8 mouse cellular contexts compared by ENCODE assay signal in the genomic region with DNA sequence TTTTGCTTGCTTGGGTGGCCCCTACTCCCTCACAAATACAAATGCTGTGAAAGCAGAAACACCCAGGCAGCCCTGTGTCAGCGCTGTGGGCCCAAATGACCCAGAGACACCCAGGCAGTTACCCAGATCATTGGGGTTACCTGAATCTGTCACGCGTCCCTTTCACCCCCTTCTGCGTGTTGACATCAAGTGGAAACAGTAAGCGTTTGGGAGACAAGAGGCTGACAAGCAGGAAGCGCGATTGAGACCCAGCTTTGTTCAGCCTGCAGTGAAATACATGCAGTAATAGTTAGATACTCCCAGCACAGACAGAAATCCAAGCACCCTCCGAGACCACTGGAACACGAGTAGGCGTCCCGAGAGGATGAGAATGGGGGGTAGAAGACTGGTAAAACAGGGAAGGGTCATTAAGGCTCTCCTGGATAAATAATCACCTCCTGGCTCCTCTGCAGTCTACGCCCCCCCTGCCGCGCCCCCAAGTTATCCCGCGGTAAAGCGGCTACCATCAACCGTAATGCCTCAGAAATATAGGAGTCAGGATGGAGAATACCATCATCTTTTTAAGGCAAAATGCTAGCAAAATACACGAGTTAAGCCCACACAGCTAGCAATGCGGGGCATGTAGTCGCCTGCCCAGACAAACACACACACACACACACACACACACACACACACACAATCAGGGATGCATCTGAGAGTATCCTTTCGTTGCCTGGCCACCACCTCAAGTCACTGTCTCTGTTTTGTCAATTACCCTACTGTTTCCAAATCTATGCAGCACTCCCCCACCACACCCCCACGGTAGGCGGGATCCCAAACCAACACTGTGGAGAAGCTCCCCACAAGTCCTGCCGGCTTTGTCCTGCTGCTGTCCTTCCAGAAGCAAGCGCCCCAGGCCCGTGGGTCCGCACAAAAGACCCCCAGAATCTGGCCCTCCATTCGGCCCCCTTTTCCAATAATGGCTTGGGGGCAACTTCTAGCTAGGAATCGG. TPM values are rescaled to one million over a fixed set of nuclear protein-coding genes. Genes with fewer than 3 reads are reported as not detected.
A peak's percentile ranks its signal among the peaks of the same experiment; 100 is the strongest.
DNase-seq lines count a peak whose midpoint lies in the region; ATAC-seq and TF ChIP-seq lines count a peak whose summit lies in the region.

No protein-coding gene starts in this region.

- H3K27ac ChIP-seq in hindbrain, embryonic 13.5 days, result peak overlapping the region; percentile 89
- H3K27ac ChIP-seq in midbrain, embryonic 10.5 days (replicated peaks), result peak overlapping the region; percentile 87
- H3K27ac ChIP-seq in small intestine, adult 2 months (ENCODE audit: insufficient read depth, low read depth, low read length), result no peak overlapping the region

- DNase-seq in adrenal gland, postnatal 25 days, result peak; percentile 35
- DNase-seq in cerebellum, postnatal 25 days, result peak; percentile 75 to 77
- peak; percentile 15 for DNase-seq in gastrocnemius, adult 18-20 months (ENCODE audit: low spot score)
- DNase-seq in left cerebral cortex, postnatal 14 days (ENCODE audit: low spot score in 2 of 2), result peak; percentile 16 to 56
- peak; percentile 56 for DNase-seq in midbrain, embryonic 10.5 days (ENCODE audit: low spot score)
- DNase-seq in B cell, adult 2 months, result no peak

- ATAC-seq in hindbrain, embryonic 13.5 days (ENCODE audit: low FRiP score), result peak; percentile 71

- peaks cover 3% of the 10 kb centered on the region for H3K27me3 ChIP-seq in hindbrain, embryonic 13.5 days
- H3K27me3 ChIP-seq in midbrain, embryonic 10.5 days (ENCODE audit: low read depth, poor library complexity, severe bottlenecking), result peaks cover 38% of the 10 kb centered on the region
- no peaks in the 10 kb centered on the region for H3K27me3 ChIP-seq in small intestine, adult 2 months (ENCODE audit: control insufficient read depth, insufficient read depth, low read length)

- peak overlapping the region; percentile 88 for H3K9ac ChIP-seq in hindbrain, embryonic 13.5 days

- H3K36me3 ChIP-seq in hindbrain, embryonic 13.5 days, result no peaks in the 10 kb centered on the region
- no peaks in the 10 kb centered on the region for H3K36me3 ChIP-seq in midbrain, embryonic 10.5 days
- no peaks in the 10 kb centered on the region for H3K36me3 ChIP-seq in small intestine, adult 2 months (ENCODE audit: control insufficient read depth, insufficient read depth, low read length)

- intact Hi-C loops in left cerebral cortex, postnatal 14 days (cut with DNase I), result loop anchor here (5.0 to 10.0 kb wide), 2 partner anchors 263 to 360 kb away; no protein-coding TSS in a partner anchor

- no peaks in the 10 kb centered on the region for H3K9me3 ChIP-seq in hindbrain, embryonic 13.5 days
- H3K9me3 ChIP-seq in midbrain, embryonic 10.5 days (replicated peaks), result no peaks in the 10 kb centered on the region

- TF ChIP-seq POLR2A in small intestine, adult 2 months (IDR thresholded peaks at IDR 0.05; ENCODE audit: low read depth, low read length), result no peak

- WGBS in hindbrain, embryonic 13.5 days, result 5% methylated on average over 30 of the region's 30 CpGs
- 5% methylated on average over 30 of the region's 30 CpGs for WGBS in midbrain, embryonic 10.5 days
- 31% methylated on average over 30 of the region's 30 CpGs for WGBS in small intestine, adult 2 months

- H3K4me1 ChIP-seq in hindbrain, embryonic 13.5 days (replicated peaks), result peaks cover 10% of the 10 kb centered on the region
- peaks cover 22% of the 10 kb centered on the region for H3K4me1 ChIP-seq in midbrain, embryonic 10.5 days
- H3K4me1 ChIP-seq in small intestine, adult 2 months (ENCODE audit: control insufficient read depth, insufficient read depth, insufficient read length, low read length), result peaks cover 3% of the 10 kb centered on the region

- H3K4me2 ChIP-seq in hindbrain, embryonic 13.5 days, result peak overlapping the region; percentile 75

- no peak for TF ChIP-seq CTCF in small intestine, adult 2 months (IDR thresholded peaks at IDR 0.05; ENCODE audit: extremely low read depth, insufficient read length, insufficient replicate concordance, low read depth, low read length)

- peak overlapping the region; percentile 75 for H3K4me3 ChIP-seq in hindbrain, embryonic 13.5 days
- H3K4me3 ChIP-seq in midbrain, embryonic 10.5 days, result peak overlapping the region; percentile 79
- H3K4me3 ChIP-seq in small intestine, adult 2 months (ENCODE audit: low read depth, low read length), result peak overlapping the region; percentile 96

RNA-seq across cellular contexts. Expression of gene Rnf152, which starts 1.3 kb away (rescaled TPM):
- 3.6 and 4.1 TPM in 2 replicates for total RNA-seq in adrenal gland, postnatal 25 days (2021)
- under 1 TPM; 0.30 to 0.38 TPM for total RNA-seq in gastrocnemius, adult 18-20 months (2021)
- polyA plus RNA-seq in hindbrain, embryonic 13.5 days (2015; fragmentation: Nextera tagmentation; extraction: Ambion mirVana), result 15.4 and 15.5 TPM in 2 replicates
- 10 to 100 TPM; 13.5 to 14.4 TPM for total RNA-seq in left cerebral cortex, postnatal 14 days (2021)
- 1.4 and 1.7 TPM in 2 replicates for polyA plus RNA-seq in midbrain, embryonic 10.5 days (2016; fragmentation: Nextera tagmentation; extraction: Ambion mirVana)
- 1.1 and 2.8 TPM in 2 replicates for polyA plus RNA-seq in small intestine, adult 2 months (2012; rRNA removed)

Comparison
In these comparisons a context has a peak if more than half of its experiments do, and no peak if none do; other contexts are left out.
1. DNase-seq: peak in adrenal gland, postnatal 25 days (single experiment), cerebellum, postnatal 25 days (2 of 2), gastrocnemius, adult 18-20 months (single experiment), left cerebral cortex, postnatal 14 days (2 of 2) and midbrain, embryonic 10.5 days (single experiment); none in B cell, adult 2 months (0 of 2).
2. Peak in every context shown above with its lines, with median percentiles within 50 percentile points of each other: H3K4me3 ChIP-seq.